Mouse (Mus musculus): Measurements from ENCODE around the gene Shd.

DNA sequence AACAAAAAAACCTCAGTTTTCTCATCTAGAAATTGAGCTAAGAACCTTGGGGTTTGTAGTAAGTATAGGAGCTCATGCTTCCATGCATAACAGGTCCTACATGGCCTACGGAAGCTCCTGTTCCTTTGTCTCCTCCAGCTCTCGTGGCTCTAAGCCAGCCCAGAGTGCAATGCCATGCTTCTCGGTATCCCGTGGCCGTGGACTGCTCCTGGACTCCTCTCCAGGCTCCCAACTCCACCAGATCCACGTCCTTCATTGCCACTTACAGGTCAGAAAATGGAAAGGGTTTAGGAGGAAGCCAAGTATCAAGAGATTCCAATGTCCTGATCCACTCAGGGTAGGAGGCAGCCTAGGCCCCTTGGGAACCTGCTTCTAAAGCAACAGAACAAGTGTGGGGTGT lies 16.5 kb upstream of the Shd start:
- TF ChIP-seq CTCF (IDR thresholded peaks at IDR 0.05; ENCODE audit: control insufficient read depth, insufficient read depth, low read length) (no peak), POLR2A (IDR thresholded peaks at IDR 0.05; ENCODE audit: borderline replicate concordance, control insufficient read depth, low read depth, low read length) (no peak)
